Mouse (Mus musculus) forebrain, embryonic 13.5 days (tissue): Measurements from ENCODE around the gene Klhl3. TPM values are rescaled to one million over a fixed set of nuclear protein-coding genes. Genes with fewer than 3 reads are reported as not detected.
"Not testable (repeated sequence)": the region's sequence is repeated elsewhere in the genome, so short reads cannot be mapped to it uniquely, and the experiment has no call there.

Source experiments
- ATAC-seq: fragments of 200-750 bp; cut with Nextera tagmentation; 2 replicates; pipeline ENCODE4 v1.8.0; 2017
- H3K27ac ChIP-seq: fragments of 300-500 bp; sonication (generic); 2 replicates; pipeline ENCODE4 v1.5.1; 2015; ENCODE audit warnings: inconsistent platforms, mild to moderate bottlenecking, moderate library complexity
- H3K27me3 ChIP-seq: fragments of 300-500 bp; sonication (generic); 2 replicates; pipeline ENCODE4 v1.6.1; 2015; ENCODE audit warnings: mild to moderate bottlenecking, inconsistent platforms
- H3K36me3 ChIP-seq: fragments of 300-500 bp; sonication (generic); 2 replicates; pipeline ENCODE4 v1.6.1; 2015; ENCODE audit warnings: mild to moderate bottlenecking, inconsistent platforms; ENCODE audit not compliant: poor library complexity, severe bottlenecking
- H3K4me1 ChIP-seq: fragments of 300-500 bp; sonication (generic); 2 replicates; pipeline ENCODE4 v1.6.1; 2015; ENCODE audit warnings: inconsistent platforms
- H3K4me2 ChIP-seq: fragments of 300-500 bp; sonication (generic); 2 replicates; pipeline ENCODE4 v1.6.1; 2015; ENCODE audit warnings: inconsistent platforms, mild to moderate bottlenecking, moderate library complexity
- H3K4me3 ChIP-seq: fragments of 300-500 bp; sonication (generic); 2 replicates; pipeline ENCODE4 v1.5.1; 2015; ENCODE audit warnings: mild to moderate bottlenecking, inconsistent platforms
- H3K9ac ChIP-seq: fragments of 300-500 bp; sonication (generic); 2 replicates; pipeline ENCODE4 v1.6.1; 2015; ENCODE audit warnings: mild to moderate bottlenecking, inconsistent platforms
- H3K9me3 ChIP-seq: fragments of 300-500 bp; sonication (generic); replicated peaks from 2 replicates; pipeline ENCODE4 v1.6.1; 2016; ENCODE audit warnings: inconsistent platforms
- WGBS: fragments of 180-500 bp; shearing (Covaris S2); methylation state at CpG from one replicate; pipeline ENCODE4 v1.1.7; 2015; 5-methylcytosine and 5-hydroxymethylcytosine counted together
- polyA plus RNA-seq: library from polyadenylated mRNA; unstranded; fragments of >200 nt; fragmentation: Nextera tagmentation; extraction: Ambion mirVana; gene quantifications from 2 replicates; pipeline ENCODE4 v1.2.1, GENCODE M21; 2015

Klhl3 gene
- polyA plus RNA-seq, 1 experiment from 2014 or later, result 5.6 TPM

GRCm38 (mm10) chr13:58146603-58147002 lies 33.2 kb upstream of the Klhl3 start:
- H3K4me2 ChIP-seq, H3K4me3 ChIP-seq, H3K27ac ChIP-seq, H3K27me3 ChIP-seq, H3K9ac ChIP-seq, ATAC-seq, H3K9me3 ChIP-seq, H3K36me3 ChIP-seq: not testable (repeated sequence)
- peaks cover 11% of the 10 kb centered on the region; the same call in 1 of the 2 replicates for H3K4me1 ChIP-seq
- WGBS, result 97% methylated on average over 8 of the region's 8 CpGs

DNA sequence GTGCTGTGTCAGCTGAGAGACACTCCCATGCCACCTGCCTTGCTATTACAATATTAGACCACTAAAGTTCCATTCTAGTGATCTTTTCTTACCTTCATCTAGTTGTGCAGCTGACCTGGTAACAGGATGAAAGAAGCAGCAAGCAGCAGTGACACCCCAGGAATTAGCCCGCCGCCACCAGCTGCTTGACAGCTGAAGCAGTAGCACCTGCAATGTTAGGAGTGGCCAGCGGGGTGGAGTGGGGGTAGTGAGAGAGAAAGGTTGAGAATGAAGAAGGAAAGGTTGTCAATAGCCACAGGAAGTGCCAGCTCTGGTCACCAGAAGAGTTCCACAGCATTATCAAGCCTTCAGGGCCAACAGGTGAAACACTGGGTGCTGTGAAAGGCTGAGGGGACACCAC lies 18.3 kb upstream of the Klhl3 start:
- H3K4me2 ChIP-seq, result no peak overlapping the region
- 48% methylated on average over 3 of the region's 3 CpGs for WGBS
- no peak overlapping the region for H3K27ac ChIP-seq

GRCm38 (mm10) chr13:58129687-58130246 lies 16.4 kb upstream of the Klhl3 start:
- peaks cover 24% of the 10 kb centered on the region for H3K4me1 ChIP-seq
- H3K4me2 ChIP-seq, result peak overlapping the region; percentile 71
- no peaks in the 10 kb centered on the region for H3K27me3 ChIP-seq
- peaks cover 9% of the 10 kb centered on the region for H3K36me3 ChIP-seq
- WGBS, result 33% methylated on average over 4 of the region's 4 CpGs
- H3K27ac ChIP-seq, result peak overlapping the region; percentile 99
- no peak for ATAC-seq
- H3K9ac ChIP-seq, result peak overlapping the region; percentile 100
- H3K9me3 ChIP-seq, result no peaks in the 10 kb centered on the region
- peak overlapping the region; percentile 99 for H3K4me3 ChIP-seq

More for the DNA sequence above, 18.3 kb upstream of the Klhl3 start:
- no peak overlapping the region for H3K4me3 ChIP-seq
- no peak for ATAC-seq
- no peak overlapping the region for H3K9ac ChIP-seq
- no peaks in the 10 kb centered on the region for H3K27me3 ChIP-seq
- peaks cover 10% of the 10 kb centered on the region for H3K4me1 ChIP-seq
- H3K9me3 ChIP-seq, result peaks cover 6% of the 10 kb centered on the region; the same call in 1 of the 2 replicates
- H3K36me3 ChIP-seq, result peaks cover 3% of the 10 kb centered on the region; the same call in 1 of the 2 replicates

- peak overlapping the region; percentile 100 for H3K9ac ChIP-seq
- H3K27ac ChIP-seq, result peak overlapping the region; percentile 99
- ATAC-seq, result peak; percentile 98
- no peaks in the 10 kb centered on the region for H3K27me3 ChIP-seq
- H3K36me3 ChIP-seq, result peaks cover 11% of the 10 kb centered on the region
- peaks cover 32% of the 10 kb centered on the region for H3K4me1 ChIP-seq
- peak overlapping the region; percentile 71 for H3K4me2 ChIP-seq
- peak overlapping the region; percentile 99 for H3K4me3 ChIP-seq
- WGBS, result under 1% methylated on average over 61 of the region's 83 CpGs
- no peaks in the 10 kb centered on the region for H3K9me3 ChIP-seq
Observed at GRCm38 (mm10) chr13:58128768-58129671, 15.6 kb upstream of the Klhl3 start.

DNA sequence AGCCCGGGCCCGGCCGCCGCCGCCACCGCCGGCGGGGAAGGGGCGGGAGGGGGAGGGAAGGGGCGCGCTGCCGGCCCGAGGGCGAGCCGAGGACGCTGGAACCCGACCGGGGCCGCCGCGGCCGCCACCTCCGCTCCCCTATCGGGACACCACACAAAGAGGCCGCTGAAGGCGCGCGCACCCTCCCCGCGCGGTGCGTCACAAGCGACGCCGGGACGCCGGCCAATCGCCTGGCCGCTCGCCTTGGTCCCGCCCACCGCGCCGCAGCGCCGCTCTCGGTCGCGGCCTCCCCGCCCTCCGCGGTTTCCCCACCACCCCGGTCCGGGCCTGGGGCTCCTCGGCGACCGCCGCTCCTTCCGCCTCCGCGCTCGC lies 15.0 kb upstream of the Klhl3 start, which contains the start of gene Hnrnpa0:
Hnrnpa0 (minus strand) TSS at position 161 of the 372 bp plus-strand sequence.
- 1% methylated on average over 29 of the region's 62 CpGs for WGBS
- peak within 1 kb of the TSS; percentile 85 for H3K4me2 ChIP-seq
- H3K27me3 ChIP-seq, result no peaks in the 10 kb centered on the region
- peak within 1 kb of the TSS; percentile 99 for H3K4me3 ChIP-seq
- no peaks in the 10 kb centered on the region for H3K9me3 ChIP-seq
- peaks cover 11% of the 10 kb centered on the region for H3K36me3 ChIP-seq
- peak; percentile 95 for ATAC-seq
- H3K9ac ChIP-seq, result peak within 1 kb of the TSS; percentile 100
- H3K27ac ChIP-seq, result peak within 1 kb of the TSS; percentile 99
- peaks cover 38% of the 10 kb centered on the region for H3K4me1 ChIP-seq

DNA sequence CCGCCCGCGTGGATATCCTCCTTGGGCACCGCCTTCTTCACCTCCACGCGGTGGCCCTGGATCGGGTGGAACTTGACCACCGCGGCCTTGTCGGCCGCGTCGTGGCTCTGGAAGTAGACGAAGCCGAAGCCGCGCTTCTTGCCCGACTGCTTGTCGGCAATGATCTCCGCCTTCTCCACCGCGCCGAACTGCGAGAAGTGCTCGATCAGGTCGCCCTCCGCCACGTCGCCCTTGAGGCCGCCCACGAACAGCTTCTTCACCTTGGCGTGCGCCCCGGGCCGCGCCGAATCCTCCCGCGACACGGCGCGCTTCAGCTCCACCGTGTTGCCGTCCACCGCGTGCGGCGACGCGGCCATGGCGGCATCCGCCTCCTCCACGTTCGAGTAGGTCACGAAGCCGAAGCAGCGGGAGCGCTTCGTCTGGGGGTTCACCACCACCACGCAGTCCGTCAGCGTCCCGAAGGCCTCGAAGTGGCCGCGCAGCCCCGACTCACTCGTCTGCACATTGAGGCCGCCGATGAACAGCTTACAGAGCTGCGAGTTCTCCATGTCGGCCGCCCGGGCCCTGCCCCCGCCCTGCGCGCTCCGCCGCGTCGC lies 14.5 kb upstream of the Klhl3 start:
- Histone ChIP-seq H3K36me3 (peaks cover 11% of the 10 kb centered on the region), H3K27ac (peak overlapping the region; percentile 99), H3K4me3 (peak overlapping the region; percentile 99), H3K9me3 (no peaks in the 10 kb centered on the region), H3K4me2 (peak overlapping the region; percentile 85), H3K27me3 (no peaks in the 10 kb centered on the region), H3K9ac (peak overlapping the region; percentile 100), H3K4me1 (peaks cover 42% of the 10 kb centered on the region)
- ATAC-seq, result peak; percentile 61
- under 1% methylated on average over 78 of the region's 81 CpGs for WGBS

GRCm38 (mm10) chr13:58126862-58127765 lies 13.7 kb upstream of the Klhl3 start:
- ATAC-seq, result no peak
- Histone ChIP-seq H3K9me3 (no peaks in the 10 kb centered on the region), H3K4me2 (peak overlapping the region; percentile 85), H3K4me3 (peak overlapping the region; percentile 99), H3K36me3 (peaks cover 11% of the 10 kb centered on the region), H3K27me3 (no peaks in the 10 kb centered on the region), H3K27ac (peak overlapping the region; percentile 99), H3K4me1 (peaks cover 42% of the 10 kb centered on the region), H3K9ac (peak overlapping the region; percentile 100)
- WGBS, result under 1% methylated on average over 26 of the region's 92 CpGs

- WGBS, result 32% methylated on average over 7 of the region's 7 CpGs
- peaks cover 11% of the 10 kb centered on the region for H3K36me3 ChIP-seq
- peaks cover 42% of the 10 kb centered on the region for H3K4me1 ChIP-seq
Observed at GRCm38 (mm10) chr13:58126126-58126525, 12.7 kb upstream of the Klhl3 start.

GRCm38 (mm10) chr13:58124989-58125388 lies 11.6 kb upstream of the Klhl3 start:
- Histone ChIP-seq H3K27me3 (no peaks in the 10 kb centered on the region), H3K4me1 (peaks cover 39% of the 10 kb centered on the region), H3K9me3 (no peaks in the 10 kb centered on the region), H3K4me3 (peak overlapping the region; percentile 4; the same call in 1 of the 2 replicates), H3K36me3 (peaks cover 11% of the 10 kb centered on the region), H3K4me2 (peak overlapping the region; percentile 85), H3K9ac (no peak overlapping the region; the same call in 1 of the 2 replicates), H3K27ac (no peak overlapping the region)
- 73% methylated on average over 2 of the region's 2 CpGs for WGBS
- no peak for ATAC-seq

More at GRCm38 (mm10) chr13:58126126-58126525, 12.7 kb upstream of the Klhl3 start:
- no peak for ATAC-seq
- H3K9ac ChIP-seq, result peak overlapping the region; percentile 48; the same call in 1 of the 2 replicates
- H3K4me3 ChIP-seq, result peak overlapping the region; percentile 99
- no peak overlapping the region for H3K27ac ChIP-seq
- no peaks in the 10 kb centered on the region for H3K9me3 ChIP-seq
- H3K27me3 ChIP-seq, result no peaks in the 10 kb centered on the region
- H3K4me2 ChIP-seq, result peak overlapping the region; percentile 85

DNA sequence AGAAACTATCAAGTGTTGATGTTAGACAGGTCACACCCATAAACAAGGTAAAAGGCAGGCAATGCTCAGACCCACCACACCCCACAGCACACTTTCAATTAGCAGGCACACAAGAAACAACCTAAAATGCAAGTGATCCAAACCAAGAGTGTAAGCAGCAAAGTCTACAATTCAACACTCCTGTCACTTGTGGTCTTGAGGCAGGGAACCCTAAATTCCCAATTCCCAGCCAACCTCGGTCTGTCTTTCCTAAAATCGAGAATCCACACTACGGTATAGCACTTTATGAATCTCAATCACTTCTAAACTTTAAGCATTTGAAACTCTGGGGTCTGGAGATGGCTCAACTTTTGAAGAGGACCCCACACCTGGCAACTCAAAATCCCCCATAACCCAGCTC lies 10.9 kb upstream of the Klhl3 start:
- no peak overlapping the region for H3K9ac ChIP-seq
- no peaks in the 10 kb centered on the region for H3K27me3 ChIP-seq
- no peak for ATAC-seq
- no peaks in the 10 kb centered on the region for H3K9me3 ChIP-seq
- 0 out of 2 replicates have a peak overlapping the region, but pooled peaks have one; percentile 85 for H3K4me2 ChIP-seq
- peaks cover 32% of the 10 kb centered on the region for H3K4me1 ChIP-seq
- H3K4me3 ChIP-seq, result no peak overlapping the region
- H3K36me3 ChIP-seq, result peaks cover 11% of the 10 kb centered on the region
- H3K27ac ChIP-seq, result no peak overlapping the region
- 93% methylated on average over 3 of the region's 3 CpGs for whole genome bisulfite sequencing

DNA sequence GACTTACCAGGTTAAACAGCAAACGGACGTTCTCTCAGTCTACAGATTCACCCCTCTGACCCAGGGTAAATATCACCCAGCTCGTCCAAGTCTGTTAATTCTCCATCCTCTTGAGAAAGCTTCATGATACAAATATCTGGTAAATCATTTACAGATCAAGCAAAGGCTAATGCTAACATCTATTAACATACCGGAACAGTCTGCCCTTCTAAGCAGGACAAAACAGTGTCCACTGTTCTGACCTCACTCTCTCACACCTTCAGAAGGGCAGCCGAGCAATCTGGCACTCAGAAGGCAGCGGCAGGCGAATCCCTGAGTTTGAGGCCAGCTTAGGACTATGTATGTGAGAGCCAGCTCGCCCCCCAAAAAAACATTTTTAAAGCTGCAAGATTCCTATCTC lies 10.0 kb upstream of the Klhl3 start:
- no peaks in the 10 kb centered on the region for H3K9me3 ChIP-seq
- no peaks in the 10 kb centered on the region for H3K27me3 ChIP-seq
- H3K9ac ChIP-seq, result no peak overlapping the region
- ATAC-seq, result no peak
- no peak overlapping the region for H3K27ac ChIP-seq
- peaks cover 32% of the 10 kb centered on the region for H3K4me1 ChIP-seq
- WGBS, result 79% methylated on average over 8 of the region's 8 CpGs
- H3K36me3 ChIP-seq, result peaks cover 11% of the 10 kb centered on the region
- H3K4me3 ChIP-seq, result no peak overlapping the region
- H3K4me2 ChIP-seq, result no peak overlapping the region
